Mouse (Mus musculus) c-Kit-positive CD71-positive TER-119-positive erythroid progenitor cells, embryonic 14.5 days (primary cell): ENCODE measurements around the gene Tmem251.

ENCODE experiments used
- DNase-seq: peaks from one replicate; pipeline ENCODE4 v3.0.0-alpha.2; 2013; ENCODE audit warnings: low spot score

Tmem251 gene

GRCm38 (mm10) chr12:102757055-102757688, 13.6 kb downstream of the Tmem251 start:
- DNase-seq: peak; percentile 32

- peak; percentile 97 for DNase-seq
These were observed 14.3 kb downstream of the Tmem251 start, which contains the start of the genes Gm28051, Gon7 and Ubr7 for GRCm38 (mm10) chr12:102757689-102758402. Gene Gm28051, minus strand, starts transcription at chr12:102757765. Gene Gon7, minus strand, starts transcription at chr12:102757803. Gene Ubr7, plus strand, starts transcription at chr12:102757967.

GRCm38 (mm10) chr12:102758403-102758756, 14.8 kb downstream of the Tmem251 start, which contains the start of gene Gm20604:
Gene Gm20604, minus strand, starts transcription at chr12:102758672.
- peak; percentile 24 for DNase-seq

GRCm38 (mm10) chr12:102758936-102759335, 15.4 kb downstream of the Tmem251 start:
- DNase-seq: no peak

- DNase-seq: no peak
These were observed 18.1 kb downstream of the Tmem251 start for GRCm38 (mm10) chr12:102761668-102762067.

GRCm38 (mm10) chr12:102763696-102764095, 20.1 kb downstream of the Tmem251 start:
- no peak for DNase-seq

- no peak for DNase-seq
These were observed 25.4 kb downstream of the Tmem251 start for GRCm38 (mm10) chr12:102769000-102769399.

- DNase-seq: no peak
These were observed 28.0 kb downstream of the Tmem251 start for GRCm38 (mm10) chr12:102771601-102772000.

- no peak for DNase-seq
These were observed 29.1 kb downstream of the Tmem251 start for GRCm38 (mm10) chr12:102772676-102773075.

GRCm38 (mm10) chr12:102776035-102776434, 32.5 kb downstream of the Tmem251 start:
- no peak for DNase-seq

GRCm38 (mm10) chr12:102778151-102778550, 34.6 kb downstream of the Tmem251 start:
- DNase-seq: no peak

GRCm38 (mm10) chr12:102779452-102779851, 35.9 kb downstream of the Tmem251 start:
- DNase-seq: no peak

GRCm38 (mm10) chr12:102782841-102783240, 39.3 kb downstream of the Tmem251 start:
- DNase-seq: no peak

- DNase-seq: no peak
These were observed 41.5 kb downstream of the Tmem251 start for GRCm38 (mm10) chr12:102784899-102785592.

GRCm38 (mm10) chr12:102785593-102785985, 42.0 kb downstream of the Tmem251 start:
- no peak for DNase-seq

- DNase-seq: no peak
These were observed 44.4 kb downstream of the Tmem251 start for GRCm38 (mm10) chr12:102787927-102788326.
